Mouse (Mus musculus): Measurements from ENCODE around the gene Asb7. TPM values are rescaled to one million over a fixed set of nuclear protein-coding genes. Genes with fewer than 3 reads are reported as not detected.

Gene Asb7
- polyA plus RNA-seq, 1 experiment from 2014 or later: 12.5 TPM

Other genes starting within 250 kb of the Asb7 start
- 12.0 and 12.6 TPM in 2 replicates for gene Lins1, start 293 bp upstream of the Asb7 start, polyA plus RNA-seq (2015; fragmentation: Nextera tagmentation; extraction: Ambion mirVana)
- 1.7 and 1.8 TPM in 2 replicates for gene Cers3, start 53.9 kb upstream of the Asb7 start, polyA plus RNA-seq (2015; fragmentation: Nextera tagmentation; extraction: Ambion mirVana)
- 3.3 and 4.2 TPM in 2 replicates for gene Adamts17, start 150.1 kb upstream of the Asb7 start, polyA plus RNA-seq (2015; fragmentation: Nextera tagmentation; extraction: Ambion mirVana)